Mouse (Mus musculus): ENCODE measurements around the gene Spsb2.

The Spsb2 gene

GRCm38 (mm10) chr6:124858561-124859318, 50.3 kb downstream of the Spsb2 start:
- no peak for DNase-seq

GRCm38 (mm10) chr6:124859725-124860124, 51.3 kb downstream of the Spsb2 start:
- DNase-seq = peak; percentile 91 to 92
